Mouse (Mus musculus) heart, adult 2 months (tissue): ENCODE results near the gene Bche.

Experiments used
- CTCF ChIP-seq: fragments of 200-600 bp; IDR thresholded peaks from 2 replicates; pipeline ENCODE4 v1.8.1; 2022; ENCODE audit warnings: antibody characterized with exemption, mild to moderate bottlenecking, moderate library complexity
- EP300 ChIP-seq: fragments of 200-500 bp; IDR thresholded peaks from 2 replicates; pipeline ENCODE4 v1.6.1; 2011; ENCODE audit warnings: low read depth, low read length, control low read depth; ENCODE audit not compliant: insufficient read depth
- POLR2A ChIP-seq: fragments of 200-500 bp; IDR thresholded peaks from 2 replicates; pipeline ENCODE4 v1.6.1; 2011; ENCODE audit warnings: mild to moderate bottlenecking, low read depth, low read length, control low read depth; ENCODE audit not compliant: insufficient read depth

DNA sequence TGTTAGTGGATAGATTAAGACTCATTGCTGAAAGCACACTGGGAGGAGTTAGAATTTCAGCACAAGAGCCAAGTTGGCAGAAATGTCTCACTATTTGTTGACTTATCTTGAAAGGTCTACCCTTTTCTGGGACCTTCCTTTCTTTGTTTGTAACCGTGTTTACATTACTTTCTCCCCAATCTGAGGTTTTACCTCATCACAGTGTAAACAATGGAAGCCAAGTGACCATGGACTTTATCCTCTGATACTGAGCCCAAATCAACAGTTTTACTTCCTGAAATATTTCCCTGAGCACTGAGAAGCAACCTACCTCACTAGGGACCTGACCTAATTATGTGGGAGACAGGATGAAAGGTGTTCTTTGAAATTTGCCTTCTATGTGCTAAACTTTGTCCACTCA lies 34.9 kb downstream of the Bche start:
- no peak for TF ChIP-seq CTCF
- TF ChIP-seq POLR2A: no peak
- TF ChIP-seq EP300: no peak
